In the genomic region with DNA sequence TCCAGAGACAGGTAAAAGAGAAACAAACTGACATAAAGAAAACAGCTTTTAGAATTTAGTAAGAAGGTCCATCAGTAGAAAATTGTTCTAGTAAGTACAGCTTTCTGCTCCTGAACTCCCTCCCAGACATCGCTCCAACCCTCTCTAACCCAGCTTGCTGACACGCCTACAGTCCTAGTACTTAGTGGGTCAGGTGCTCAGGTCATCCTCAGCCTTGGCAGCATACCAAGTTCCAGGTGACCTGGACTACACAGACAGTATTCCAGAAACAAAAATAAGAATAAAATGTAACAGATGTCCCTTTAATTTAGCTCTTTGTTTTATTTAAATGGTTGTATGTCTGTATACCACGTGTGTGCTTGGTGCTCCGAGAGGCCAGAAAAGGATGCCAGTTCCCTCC, we compare ENCODE assay signal across 23 mouse cellular contexts. TPM values are rescaled to one million over a fixed set of nuclear protein-coding genes. Genes with fewer than 3 reads are reported as not detected.
A peak's percentile ranks its signal among the peaks of the same experiment; 100 is the strongest.
DNase-seq lines count a peak whose midpoint lies in the region; ATAC-seq lines count a peak whose summit lies in the region.
"Had no signal": no experiment of that assay in that cellular context is flagged by ENCODE, and none has a peak within 500 bp of the region (broad histone marks: within the 10 kb centered on the region; RNA-seq: fewer than 3 reads in every experiment).

No protein-coding gene starts in this region.

- DNase-seq in cerebellum, adult 11 months: peak; percentile 21
- DNase-seq in cerebellum, postnatal 36 days: no peak
- DNase-seq in kidney, adult 18-20 months: peak; percentile 35
- peak; percentile 18 to 22 for DNase-seq in lung, adult 18-20 months
- no peak for DNase-seq in lung, postnatal 4 days
- DNase-seq in kidney, postnatal 36 days: peak; percentile 60 to 69
- DNase-seq in neural tube, embryonic 10.5 days (ENCODE audit: extremely low spot score, low spot score): no peak
- DNase-seq: adrenal gland, postnatal 10 days; gastrocnemius, postnatal 10 days; heart, adult 11 months; right cerebral cortex, postnatal 14 days; thymus, adult 2 months; thymus, postnatal 4 days had no signal

- H3K9ac ChIP-seq in kidney, embryonic 16.5 days (replicated peaks; ENCODE audit: low read length): no peak overlapping the region
- H3K9ac ChIP-seq: midbrain, embryonic 13.5 days had no signal

- H3K4me1 ChIP-seq in kidney, embryonic 16.5 days (ENCODE audit: insufficient read depth, low read length): peaks cover 17% of the 10 kb centered on the region

- no peak overlapping the region for H3K27ac ChIP-seq in kidney, embryonic 16.5 days (ENCODE audit: low read length)
- H3K27ac ChIP-seq: liver, embryonic 14.5 days; midbrain, embryonic 13.5 days; neural tube, embryonic 12.5 days; stomach, postnatal 0 days had no signal

- H3K36me3 ChIP-seq in kidney, embryonic 16.5 days (ENCODE audit: insufficient read depth, low read length): no peaks in the 10 kb centered on the region
- H3K36me3 ChIP-seq: forebrain, embryonic 15.5 days; hindbrain, embryonic 15.5 days; limb, embryonic 12.5 days; midbrain, embryonic 13.5 days; neural tube, embryonic 12.5 days had no signal

- no peak overlapping the region for H3K4me2 ChIP-seq in kidney, embryonic 16.5 days (replicated peaks; ENCODE audit: low read depth, low read length)

- H3K27me3 ChIP-seq in kidney, embryonic 16.5 days (ENCODE audit: insufficient read depth, low read length): peaks cover 5% of the 10 kb centered on the region; the same call in 1 of the 2 replicates
- H3K27me3 ChIP-seq: hindbrain, embryonic 15.5 days; neural tube, embryonic 12.5 days had no signal

- WGBS in kidney, embryonic 16.5 days: 74% methylated on average over 4 of the region's 4 CpGs

- ATAC-seq in kidney, embryonic 16.5 days (ENCODE audit: low FRiP score, low TSS enrichment): no peak
- ATAC-seq: forebrain, embryonic 15.5 days; midbrain, embryonic 13.5 days had no signal

- H3K9me3 ChIP-seq in kidney, embryonic 16.5 days (ENCODE audit: low read length): no peaks in the 10 kb centered on the region
- H3K9me3 ChIP-seq: forebrain, embryonic 15.5 days; hindbrain, embryonic 15.5 days; limb, embryonic 12.5 days; megakaryocyte, embryonic 14.5 days; midbrain, embryonic 13.5 days; neural tube, embryonic 12.5 days had no signal

- H3K4me3 ChIP-seq in kidney, embryonic 16.5 days (ENCODE audit: low read length): no peak overlapping the region
- H3K4me3 ChIP-seq: megakaryocyte, embryonic 14.5 days; neural tube, embryonic 12.5 days had no signal

RNA-seq across cellular contexts. Expression of gene Mpz, which starts 1.5 kb away (rescaled TPM):
- polyA plus RNA-seq in kidney, embryonic 16.5 days (2015; fragmentation: Nextera tagmentation; extraction: Ambion mirVana): 0.57 and 0.68 TPM in 2 replicates
- polyA plus RNA-seq: heart, embryonic 11.5 days had no signal

RNA-seq across cellular contexts. Expression of gene Sdhc, which starts 1.6 kb away (rescaled TPM):
- polyA plus RNA-seq in kidney, embryonic 16.5 days (2015; fragmentation: Nextera tagmentation; extraction: Ambion mirVana): 340 TPM in 2 replicates

RNA-seq across cellular contexts. Expression of gene Cfap126, which starts 38.2 kb away (rescaled TPM):
- polyA plus RNA-seq in kidney, embryonic 16.5 days (2015; fragmentation: Nextera tagmentation; extraction: Ambion mirVana): 2.9 and 3.0 TPM in 2 replicates

RNA-seq across cellular contexts. Expression of gene Pcp4l1, which starts 44.1 kb away (rescaled TPM):
- 3.7 and 5.1 TPM in 2 replicates for polyA plus RNA-seq in kidney, embryonic 16.5 days (2015; fragmentation: Nextera tagmentation; extraction: Ambion mirVana)

Comparison
In these comparisons a context has a peak if more than half of its experiments do, and no peak if none do; other contexts are left out.
1. DNase-seq: peak in cerebellum, adult 11 months (single experiment), kidney, adult 18-20 months (single experiment), lung, adult 18-20 months (2 of 2) and kidney, postnatal 36 days (2 of 2); none in cerebellum, postnatal 36 days (0 of 2), lung, postnatal 4 days (0 of 2) and neural tube, embryonic 10.5 days (single experiment).